In the genomic region with DNA sequence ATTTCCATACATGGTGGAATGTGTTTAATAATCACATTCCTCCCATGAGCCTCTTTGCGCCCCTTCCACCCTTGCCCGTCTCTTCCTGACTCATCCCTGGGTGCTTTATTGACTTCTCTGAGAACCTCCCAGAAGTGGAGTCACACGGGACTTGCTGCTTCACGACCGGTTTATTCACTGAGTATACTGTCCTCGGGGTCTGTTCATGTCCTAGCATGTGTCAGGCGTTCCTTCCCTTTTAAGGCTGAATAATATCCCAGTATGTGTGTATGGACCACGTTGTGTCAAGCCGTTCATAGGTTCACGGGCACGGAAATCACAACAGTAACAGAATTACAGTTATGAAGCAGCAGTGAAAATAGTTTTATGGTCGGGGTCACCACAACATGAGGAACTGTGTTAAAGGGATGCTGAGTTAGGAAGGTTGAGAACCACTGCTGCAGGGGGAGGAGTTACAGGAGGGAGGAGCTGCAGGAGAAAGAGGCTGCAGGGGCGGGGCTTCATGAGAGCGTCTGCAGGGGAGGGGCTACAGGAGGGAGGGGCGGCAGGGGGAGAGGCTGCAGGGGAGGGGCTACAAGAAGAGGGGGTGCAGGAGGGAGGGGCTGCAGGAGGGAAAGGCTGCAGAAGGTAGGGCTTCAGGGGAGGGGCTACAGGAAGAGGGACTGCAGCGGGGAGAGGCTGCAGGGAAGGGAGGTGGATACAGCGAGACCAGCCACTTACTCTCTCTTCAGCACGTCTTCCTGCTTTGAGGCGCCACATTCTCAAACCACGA, we compare ENCODE assay signal across 8 mouse cellular contexts. TPM values are rescaled to one million over a fixed set of nuclear protein-coding genes. Genes with fewer than 3 reads are reported as not detected.
DNase-seq lines count a peak whose midpoint lies in the region; TF ChIP-seq lines count a peak whose summit lies in the region.

No protein-coding gene starts in this region.

- H3K27ac ChIP-seq in embryonic fibroblast, embryonic 13.5 days (ENCODE audit: insufficient read depth, low read length): peak overlapping the region; percentile 98
- peak overlapping the region; percentile 51 for H3K27ac ChIP-seq in limb, embryonic 10.5 days

- TF ChIP-seq POLR2A in embryonic fibroblast, embryonic 13.5 days (IDR thresholded peaks at IDR 0.05; ENCODE audit: low read depth, low read length): no peak

- H3K4me1 ChIP-seq in embryonic fibroblast, embryonic 13.5 days (ENCODE audit: control insufficient read depth, insufficient read depth, low read length): peaks cover 15% of the 10 kb centered on the region
- peaks cover 39% of the 10 kb centered on the region for H3K4me1 ChIP-seq in limb, embryonic 10.5 days

- TF ChIP-seq CTCF in embryonic fibroblast, embryonic 13.5 days (IDR thresholded peaks at IDR 0.05; ENCODE audit: borderline replicate concordance, insufficient read depth, low read length): no peak

- H3K27me3 ChIP-seq in limb, embryonic 10.5 days (ENCODE audit: low read depth, poor library complexity, severe bottlenecking): peaks cover 8% of the 10 kb centered on the region

- intact Hi-C loops in heart, postnatal 36 days (cut with DNase I): loop anchor here (1.0 kb wide), 1 partner anchor 182 kb away; no protein-coding TSS in a partner anchor
- intact Hi-C loops in left cerebral cortex, postnatal 36 days (cut with DNase I): no loop called here

- no peaks in the 10 kb centered on the region for H3K36me3 ChIP-seq in limb, embryonic 10.5 days

- H3K9me3 ChIP-seq in limb, embryonic 10.5 days (replicated peaks): no peaks in the 10 kb centered on the region

- DNase-seq in 416B (ENCODE audit: low read depth): peak; percentile 96
- DNase-seq in T-cell, adult 2 months (ENCODE audit: low spot score): peak; percentile 68
- DNase-seq in heart, postnatal 36 days: peak; percentile 55 to 66
- peak; percentile 85 for DNase-seq in limb, embryonic 10.5 days (ENCODE audit: low spot score)
- peak; percentile 75 for DNase-seq in mesoderm, embryonic 11.5 days (ENCODE audit: low read depth, low spot score)
- peak; percentile 33 to 37 for DNase-seq in spleen, postnatal 14 days (ENCODE audit: low spot score in 2 of 2)
- no peak for DNase-seq in left cerebral cortex, postnatal 36 days (ENCODE audit: low spot score in 2 of 2)

- H3K4me3 ChIP-seq in embryonic fibroblast, embryonic 13.5 days (ENCODE audit: insufficient read depth, low read length): no peak overlapping the region
- H3K4me3 ChIP-seq in limb, embryonic 10.5 days: peak overlapping the region; percentile 35

- 28% methylated on average over 18 of the region's 20 CpGs for WGBS in limb, embryonic 10.5 days

RNA-seq across cellular contexts. Expression of a gene that starts 41.6 kb away (rescaled TPM):
- polyA plus RNA-seq in embryonic fibroblast, embryonic 13.5 days (2011; ENCODE audit: insufficient read length, low read depth, missing spikeins): 0.15 TPM in 1 of 2 replicates, not detected in the other
- total RNA-seq in heart, postnatal 36 days (2021): not detected
- 0.26 and 0.33 TPM in 2 replicates for polyA plus RNA-seq in limb, embryonic 10.5 days (2016; fragmentation: Nextera tagmentation; extraction: Ambion mirVana)
- under 1 TPM; 0.11 to 0.30 TPM for total RNA-seq in left cerebral cortex, postnatal 36 days (2021)

Comparison
In these comparisons a context has a peak if more than half of its experiments do, and no peak if none do; other contexts are left out.
1. DNase-seq: peak in 416B (single experiment), T-cell, adult 2 months (single experiment), heart, postnatal 36 days (2 of 2), limb, embryonic 10.5 days (single experiment), mesoderm, embryonic 11.5 days (single experiment) and spleen, postnatal 14 days (2 of 2); none in left cerebral cortex, postnatal 36 days (0 of 2).